Mouse (Mus musculus) CH12.LX (cell line): ENCODE data around the gene Lurap1.
A peak's percentile ranks its signal among the peaks of the same experiment; 100 is the strongest.

Experiments
- CHD1 ChIP-seq: IDR thresholded peaks from 2 replicates; pipeline ENCODE4 v1.6.1; 2012; ENCODE audit warnings: low read depth, low read length, improper control_type of control experiment, inconsistent platforms
- CHD2 ChIP-seq: IDR thresholded peaks from 2 replicates; pipeline ENCODE4 v1.6.1; 2011; ENCODE audit warnings: low read length, improper control_type of control experiment
- CTCF ChIP-seq, 2 experiments: IDR thresholded peaks in 1 of 2; conservative IDR thresholded peaks in 1 of 2; 2 replicates each; pipeline ENCODE4 v1.5.1; 2011 to 2012; ENCODE audit warnings: low read depth in 2 of 2, low read length in 2 of 2, improper control_type of control experiment in 1 of 2, inconsistent platforms in 1 of 2, mild to moderate bottlenecking in 1 of 2, moderate library complexity in 1 of 2
- ETS1 ChIP-seq: conservative IDR thresholded peaks from 2 replicates; pipeline ENCODE4 v1.6.1; 2012; ENCODE audit warnings: low read depth, mild to moderate bottlenecking, inconsistent platforms, low read length, improper control_type of control experiment, moderate library complexity
- KAT2A ChIP-seq: IDR thresholded peaks from 2 replicates; pipeline ENCODE4 v1.6.1; 2012; ENCODE audit warnings: low read length, improper control_type of control experiment, inconsistent platforms; ENCODE audit not compliant: insufficient replicate concordance
- MAX ChIP-seq: IDR thresholded peaks from 2 replicates; pipeline ENCODE4 v1.6.1; 2011; ENCODE audit warnings: low read length, improper control_type of control experiment
- MYC ChIP-seq: IDR thresholded peaks from 2 replicates; pipeline ENCODE4 v1.6.1; 2011; ENCODE audit warnings: low read depth, mild to moderate bottlenecking, improper control_type of control experiment, low read length
- POLR2A ChIP-seq: IDR thresholded peaks from 2 replicates; pipeline ENCODE4 v1.6.1; 2011; ENCODE audit warnings: low read depth, mild to moderate bottlenecking, improper control_type of control experiment, low read length
- POLR2AphosphoS2 ChIP-seq: IDR thresholded peaks from 2 replicates; pipeline ENCODE4 v1.6.1; 2011; ENCODE audit warnings: low read depth, low read length, improper control_type of control experiment
- TBP ChIP-seq: conservative IDR thresholded peaks from 2 replicates; pipeline ENCODE4 v1.6.1; 2011; ENCODE audit warnings: low read depth, low read length, improper control_type of control experiment
- TCF12 ChIP-seq: IDR thresholded peaks from 2 replicates; pipeline ENCODE4 v1.6.1; 2014; ENCODE audit warnings: low read depth, mild to moderate bottlenecking, inconsistent platforms, low read length, improper control_type of control experiment
- ZMIZ1 ChIP-seq: IDR thresholded peaks from 2 replicates; pipeline ENCODE4 v1.6.1; 2012; ENCODE audit warnings: low read depth, mild to moderate bottlenecking, inconsistent platforms, low read length, improper control_type of control experiment

GRCm38 (mm10) chr4:116177140-116177539 is 26.0 kb upstream of the Lurap1 start:
- TF ChIP-seq ZMIZ1: no peak
- no peak for TF ChIP-seq CTCF (conservative IDR thresholded peaks at IDR 0.05 in 1 of 2, IDR thresholded peaks at IDR 0.05 in 1 of 2; ENCODE audit: low read depth in 2 of 2, low read length in 2 of 2)
- no peak for TF ChIP-seq POLR2AphosphoS2
- 0 out of 2 replicates have a peak, but pooled peaks have one; percentile 19 for TF ChIP-seq MAX
- TF ChIP-seq KAT2A: 0 out of 2 replicates have a peak, but pooled peaks have one; percentile 58
- TF ChIP-seq MYC: no peak
- TF ChIP-seq CHD2: no peak
- no peak for TF ChIP-seq TCF12
- TF ChIP-seq CHD1: no peak
- no peak for TF ChIP-seq TBP
- TF ChIP-seq POLR2A: no peak; the same call in 1 of the 2 replicates
- TF ChIP-seq ETS1: peak; percentile 11; the same call in 1 of the 2 replicates
